Mouse (Mus musculus) myocyte (in vitro differentiated cells): ENCODE data around the gene Polr2b. TPM values are rescaled to one million over a fixed set of nuclear protein-coding genes. Genes with fewer than 3 reads are reported as not detected.

Source experiments
- H3K27me3 ChIP-seq: one replicate; pipeline ENCODE4 v1.6.1; 2011; ENCODE audit not compliant: control insufficient read depth, insufficient read depth, insufficient read length
- H3K36me3 ChIP-seq: one replicate; pipeline ENCODE4 v1.6.1; 2011; ENCODE audit not compliant: control insufficient read depth, insufficient read depth
- H3K4me2 ChIP-seq: one replicate; pipeline ENCODE4 v1.6.1; 2011; ENCODE audit warnings: low read depth, control low read depth
- H3K4me3 ChIP-seq: one replicate; pipeline ENCODE4 v1.5.1; 2011; ENCODE audit warnings: mild to moderate bottlenecking, control low read depth, moderate library complexity
- H3K79me2 ChIP-seq: one replicate; pipeline ENCODE4 v1.6.1; 2011; ENCODE audit not compliant: control insufficient read depth, insufficient read depth
- H3ac ChIP-seq: one replicate; pipeline ENCODE4 v1.6.1; 2011; ENCODE audit not compliant: control insufficient read depth, insufficient read length
- CEBPB ChIP-seq: IDR thresholded peaks from 2 replicates; pipeline ENCODE4 v1.6.1; 2011; ENCODE audit warnings: mild to moderate bottlenecking, moderate library complexity; ENCODE audit not compliant: poor library complexity, insufficient read depth, severe bottlenecking
- E2F4 ChIP-seq: IDR thresholded peaks from one replicate; pipeline ENCODE4 v1.6.1; 2011; ENCODE audit warnings: mild to moderate bottlenecking, control low read depth, moderate library complexity; ENCODE audit not compliant: insufficient read depth
- MAX ChIP-seq: IDR thresholded peaks from one replicate; pipeline ENCODE4 v1.6.1; 2011; ENCODE audit warnings: low read depth, mild to moderate bottlenecking, control low read depth
- MYOD1 ChIP-seq, 3 experiments: IDR thresholded peaks; one replicate each; pipeline ENCODE4 v1.6.1; 2011; ENCODE audit warnings: control low read depth in 2 of 3, low read depth in 2 of 3, mild to moderate bottlenecking in 2 of 3, moderate library complexity in 1 of 3; ENCODE audit not compliant: insufficient read length in 2 of 3, control insufficient read depth in 1 of 3
- MYOG ChIP-seq, 3 experiments: IDR thresholded peaks; one replicate each; pipeline ENCODE4 v1.6.1; 2011; ENCODE audit warnings: control low read depth in 2 of 3, low read depth in 2 of 3, mild to moderate bottlenecking in 2 of 3; ENCODE audit not compliant: insufficient read length in 2 of 3, control insufficient read depth in 1 of 3, insufficient read depth in 1 of 3
- POLR2A ChIP-seq: IDR thresholded peaks from one replicate; pipeline ENCODE4 v1.6.1; 2011; ENCODE audit warnings: low read depth, mild to moderate bottlenecking, control low read depth, moderate library complexity; ENCODE audit not compliant: insufficient read length
- POLR2AphosphoS2 ChIP-seq: IDR thresholded peaks from one replicate; pipeline ENCODE4 v1.6.1; 2011; ENCODE audit warnings: low read depth, control low read depth; ENCODE audit not compliant: insufficient read length
- REST ChIP-seq: IDR thresholded peaks from one replicate; pipeline ENCODE4 v1.6.1; 2011; ENCODE audit warnings: mild to moderate bottlenecking, control low read depth, moderate library complexity; ENCODE audit not compliant: insufficient read depth, insufficient read length
- SRF ChIP-seq: IDR thresholded peaks from one replicate; pipeline ENCODE4 v1.6.1; 2011; ENCODE audit warnings: low read depth; ENCODE audit not compliant: control insufficient read depth, insufficient read length
- TCF12 ChIP-seq: IDR thresholded peaks from one replicate; pipeline ENCODE4 v1.6.1; 2011; ENCODE audit warnings: mild to moderate bottlenecking, control low read depth; ENCODE audit not compliant: poor library complexity, insufficient read depth, severe bottlenecking
- TCF3 ChIP-seq: IDR thresholded peaks from one replicate; pipeline ENCODE4 v1.6.1; 2011; ENCODE audit warnings: low read depth, control low read depth; ENCODE audit not compliant: insufficient read length
- USF1 ChIP-seq: IDR thresholded peaks from one replicate; pipeline ENCODE4 v1.6.1; 2011; ENCODE audit warnings: low read depth, mild to moderate bottlenecking, control low read depth, moderate library complexity
- polyA plus RNA-seq: library from polyadenylated mRNA; unstranded; fragments of >200 nt; fragmentation: generic; extraction: Trizol; gene quantifications from one replicate; pipeline ENCODE4 v1.2.1, GENCODE M21; 2012; ENCODE audit warnings: missing spikeins

The Polr2b gene
- polyA plus RNA-seq, 1 experiment = 19.5 TPM

DNA sequence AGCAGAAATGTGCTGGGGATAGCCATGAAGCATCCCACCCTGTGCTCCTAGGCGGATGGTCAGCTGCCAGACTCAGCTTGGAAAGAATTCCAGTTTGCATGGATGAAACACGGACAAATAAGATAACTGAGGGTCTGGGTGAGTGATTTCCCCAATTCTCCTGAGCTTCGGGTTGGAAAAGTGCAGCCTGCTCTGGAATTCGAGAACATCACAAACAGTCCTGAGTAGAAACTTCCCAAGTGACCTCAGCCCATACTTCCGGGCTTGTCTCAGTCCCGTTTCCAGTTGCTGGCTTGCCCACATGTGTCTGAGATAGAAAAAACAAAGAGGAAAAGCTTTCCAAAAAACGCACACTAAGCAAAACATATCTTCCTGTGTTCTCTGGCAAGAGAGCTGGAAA lies 62.3 kb downstream of the Polr2b start:
- TF ChIP-seq CEBPB (no peak), USF1 (no peak), MYOD1 (IDR thresholded peaks at IDR 0.05; ENCODE audit: control insufficient read depth in 1 of 3, insufficient read length in 2 of 3, low read depth in 2 of 3) (no peak), POLR2A (no peak), TCF3 (no peak), REST (no peak), TCF12 (no peak), MYOG (IDR thresholded peaks at IDR 0.05; ENCODE audit: control insufficient read depth in 1 of 3, insufficient read depth in 1 of 3, insufficient read length in 2 of 3, low read depth in 2 of 3) (no peak), SRF (no peak), POLR2AphosphoS2 (no peak), MAX (no peak), E2F4 (no peak)

DNA sequence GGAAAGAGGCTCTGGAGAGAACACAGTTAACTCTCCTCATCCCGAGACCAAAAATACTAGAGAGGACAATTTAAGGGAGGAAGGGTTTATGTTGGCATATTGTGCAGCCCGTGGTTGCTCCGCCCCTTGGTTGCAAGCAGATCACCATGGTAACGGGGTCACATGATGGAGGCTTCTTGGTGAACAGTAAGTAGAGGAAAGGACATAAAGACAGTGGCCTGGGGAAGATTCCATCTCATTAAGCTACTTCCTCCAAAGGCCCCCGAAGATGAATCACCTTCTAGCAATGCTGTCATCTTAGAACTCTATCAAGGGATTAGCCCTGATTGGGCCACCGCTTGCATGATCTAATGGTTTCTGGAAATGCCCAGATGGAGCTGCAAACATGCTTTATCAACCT lies 62.8 kb downstream of the Polr2b start:
- no peaks in the 10 kb centered on the region for H3K36me3 ChIP-seq
- H3K4me3 ChIP-seq = no peak overlapping the region
- no peak overlapping the region for H3ac ChIP-seq
- H3K79me2 ChIP-seq = no peaks in the 10 kb centered on the region
- peak overlapping the region; percentile 88 for H3K4me2 ChIP-seq
- TF ChIP-seq CEBPB (0 out of 2 replicates have a peak, but pooled peaks have one; percentile 35), MAX (no peak), USF1 (peak; percentile 99)
- H3K27me3 ChIP-seq = no peaks in the 10 kb centered on the region

More for the DNA sequence above, 62.3 kb downstream of the Polr2b start:
- Histone ChIP-seq H3K27me3 (no peaks in the 10 kb centered on the region), H3ac (no peak overlapping the region), H3K79me2 (no peaks in the 10 kb centered on the region), H3K4me2 (peak overlapping the region; percentile 88), H3K4me3 (no peak overlapping the region), H3K36me3 (no peaks in the 10 kb centered on the region)

GRCm38 (mm10) chr5:77374945-77375344 lies 65.0 kb downstream of the Polr2b start:
- H3K27me3 ChIP-seq = no peaks in the 10 kb centered on the region
- no peak overlapping the region for H3K4me3 ChIP-seq
- no peak overlapping the region for H3ac ChIP-seq
- H3K79me2 ChIP-seq = peaks cover 7% of the 10 kb centered on the region
- TF ChIP-seq MYOD1 (IDR thresholded peaks at IDR 0.05; ENCODE audit: control insufficient read depth in 1 of 3, insufficient read length in 2 of 3, low read depth in 2 of 3) (peak in 1 of 3 experiments; percentile 58), CEBPB (no peak), SRF (peak; percentile 85), TCF12 (no peak)
- no peaks in the 10 kb centered on the region for H3K36me3 ChIP-seq
- H3K4me2 ChIP-seq = peak overlapping the region; percentile 58

GRCm38 (mm10) chr5:77375546-77375945 lies 65.6 kb downstream of the Polr2b start:
- H3K4me2 ChIP-seq = peak overlapping the region; percentile 58
- no peak overlapping the region for H3K4me3 ChIP-seq
- H3ac ChIP-seq = no peak overlapping the region
- no peaks in the 10 kb centered on the region for H3K27me3 ChIP-seq
- TF ChIP-seq TCF3 (no peak), CEBPB (no peak), SRF (no peak), MYOD1 (IDR thresholded peaks at IDR 0.05; ENCODE audit: control insufficient read depth in 1 of 3, insufficient read length in 2 of 3, low read depth in 2 of 3) (no peak), POLR2AphosphoS2 (no peak), MYOG (IDR thresholded peaks at IDR 0.05; ENCODE audit: control insufficient read depth in 1 of 3, insufficient read depth in 1 of 3, insufficient read length in 2 of 3, low read depth in 2 of 3) (no peak), USF1 (no peak), REST (no peak), MAX (no peak), E2F4 (no peak), POLR2A (no peak), TCF12 (no peak)
- peaks cover 10% of the 10 kb centered on the region for H3K79me2 ChIP-seq
- no peaks in the 10 kb centered on the region for H3K36me3 ChIP-seq

DNA sequence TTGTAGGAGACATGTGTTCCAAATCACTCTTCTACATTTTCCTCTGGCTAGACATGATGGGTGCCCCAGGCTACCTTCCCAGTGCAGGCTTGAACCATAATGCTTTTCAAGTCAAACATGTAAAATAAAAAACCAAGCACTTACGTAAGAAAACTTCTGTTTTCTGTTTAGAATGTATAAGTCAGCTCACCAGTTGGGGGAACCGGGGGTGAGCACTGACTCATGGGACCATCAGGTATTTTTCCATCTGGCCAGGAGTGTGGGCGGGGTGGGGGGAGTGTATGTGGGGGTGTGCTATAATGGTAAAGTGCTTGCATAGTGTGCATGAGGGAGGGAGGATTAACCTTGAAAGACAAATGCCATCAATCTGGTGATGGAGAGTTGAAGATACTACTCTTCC lies 68.1 kb downstream of the Polr2b start:
- Histone ChIP-seq H3K27me3 (no peaks in the 10 kb centered on the region), H3K79me2 (peaks cover 12% of the 10 kb centered on the region), H3K4me3 (no peak overlapping the region), H3ac (no peak overlapping the region), H3K36me3 (no peaks in the 10 kb centered on the region), H3K4me2 (no peak overlapping the region)
- no peak for TF ChIP-seq POLR2AphosphoS2
- no peak for TF ChIP-seq REST
- no peak for TF ChIP-seq POLR2A
- TF ChIP-seq MYOG (IDR thresholded peaks at IDR 0.05; ENCODE audit: control insufficient read depth in 1 of 3, insufficient read depth in 1 of 3, insufficient read length in 2 of 3, low read depth in 2 of 3) = no peak
- no peak for TF ChIP-seq MYOD1 (IDR thresholded peaks at IDR 0.05; ENCODE audit: control insufficient read depth in 1 of 3, insufficient read length in 2 of 3, low read depth in 2 of 3)
- no peak for TF ChIP-seq E2F4
- TF ChIP-seq USF1 = no peak
- TF ChIP-seq SRF = no peak
- no peak for TF ChIP-seq CEBPB
- TF ChIP-seq TCF12 = no peak
- TF ChIP-seq MAX = no peak
- TF ChIP-seq TCF3 = no peak
